Mouse (Mus musculus): ENCODE measurements around the gene Depdc7. TPM values are rescaled to one million over a fixed set of nuclear protein-coding genes. Genes with fewer than 3 reads are reported as not detected.

Depdc7 gene
- polyA plus RNA-seq, 1 experiment: 0.74 TPM

GRCm38 (mm10) chr2:104687261-104687660, 55.4 kb downstream of the Depdc7 start:
- H3K4me1 ChIP-seq (ENCODE audit: control insufficient read depth, insufficient read depth, low read length): peaks cover 8% of the 10 kb centered on the region
- H3K27ac ChIP-seq (ENCODE audit: control insufficient read depth, insufficient read depth, low read depth, low read length): no peak overlapping the region
- no peak overlapping the region for H3K4me3 ChIP-seq (ENCODE audit: control insufficient read depth, low read depth, low read length)
- no peaks in the 10 kb centered on the region for H3K36me3 ChIP-seq (ENCODE audit: control insufficient read depth, insufficient read depth, low read length)
- no peaks in the 10 kb centered on the region for H3K27me3 ChIP-seq (ENCODE audit: control insufficient read depth, insufficient read depth, low read length)
- TF ChIP-seq CTCF (IDR thresholded peaks at IDR 0.05; ENCODE audit: control insufficient read depth, insufficient read depth, insufficient replicate concordance, low read depth, low read length) (no peak), POLR2A (IDR thresholded peaks at IDR 0.05; ENCODE audit: control insufficient read depth, low read depth, low read length) (no peak)

- Histone ChIP-seq H3K36me3 (ENCODE audit: control insufficient read depth, insufficient read depth, low read length) (no peaks in the 10 kb centered on the region), H3K27ac (ENCODE audit: control insufficient read depth, insufficient read depth, low read depth, low read length) (no peak overlapping the region), H3K27me3 (ENCODE audit: control insufficient read depth, insufficient read depth, low read length) (no peaks in the 10 kb centered on the region), H3K4me3 (ENCODE audit: control insufficient read depth, low read depth, low read length) (peak overlapping the region; percentile 61), H3K4me1 (ENCODE audit: control insufficient read depth, insufficient read depth, low read length) (peaks cover 8% of the 10 kb centered on the region)
- TF ChIP-seq CTCF (IDR thresholded peaks at IDR 0.05; ENCODE audit: control insufficient read depth, insufficient read depth, insufficient replicate concordance, low read depth, low read length) (peak; percentile 95), POLR2A (IDR thresholded peaks at IDR 0.05; ENCODE audit: control insufficient read depth, low read depth, low read length) (0 out of 2 replicates have a peak, but pooled peaks have one; percentile 29)
Observed at GRCm38 (mm10) chr2:104685418-104685817, 57.3 kb downstream of the Depdc7 start.

- Histone ChIP-seq H3K36me3 (ENCODE audit: control insufficient read depth, insufficient read depth, low read length) (no peaks in the 10 kb centered on the region), H3K4me1 (ENCODE audit: control insufficient read depth, insufficient read depth, low read length) (peaks cover 8% of the 10 kb centered on the region), H3K4me3 (ENCODE audit: control insufficient read depth, low read depth, low read length) (no peak overlapping the region), H3K27ac (ENCODE audit: control insufficient read depth, insufficient read depth, low read depth, low read length) (no peak overlapping the region), H3K27me3 (ENCODE audit: control insufficient read depth, insufficient read depth, low read length) (no peaks in the 10 kb centered on the region)
- TF ChIP-seq POLR2A (IDR thresholded peaks at IDR 0.05; ENCODE audit: control insufficient read depth, low read depth, low read length) (no peak), CTCF (IDR thresholded peaks at IDR 0.05; ENCODE audit: control insufficient read depth, insufficient read depth, insufficient replicate concordance, low read depth, low read length) (no peak)
Observed at GRCm38 (mm10) chr2:104684771-104685170, 57.9 kb downstream of the Depdc7 start.

- Histone ChIP-seq H3K27me3 (ENCODE audit: control insufficient read depth, insufficient read depth, low read length) (no peaks in the 10 kb centered on the region), H3K27ac (ENCODE audit: control insufficient read depth, insufficient read depth, low read depth, low read length) (no peak overlapping the region), H3K36me3 (ENCODE audit: control insufficient read depth, insufficient read depth, low read length) (no peaks in the 10 kb centered on the region), H3K4me3 (ENCODE audit: control insufficient read depth, low read depth, low read length) (no peak overlapping the region), H3K4me1 (ENCODE audit: control insufficient read depth, insufficient read depth, low read length) (no peaks in the 10 kb centered on the region)
- no peak for TF ChIP-seq POLR2A (IDR thresholded peaks at IDR 0.05; ENCODE audit: control insufficient read depth, low read depth, low read length)
- TF ChIP-seq CTCF (IDR thresholded peaks at IDR 0.05; ENCODE audit: control insufficient read depth, insufficient read depth, insufficient replicate concordance, low read depth, low read length): no peak
Observed at GRCm38 (mm10) chr2:104677326-104677725, 65.4 kb downstream of the Depdc7 start.

Other genes with a start within 250 kb of the Depdc7 start
- gene Hipk3, start 248.4 kb downstream of the Depdc7 start, polyA plus RNA-seq (2012; rRNA removed): 74.8 and 81.3 TPM in 2 replicates
- 13.8 and 14.8 TPM in 2 replicates for gene Cstf3, start 152.4 kb downstream of the Depdc7 start, polyA plus RNA-seq (2012; rRNA removed)
- 3.0 and 3.8 TPM in 2 replicates for gene Tcp11l1, start 30.7 kb downstream of the Depdc7 start, polyA plus RNA-seq (2012; rRNA removed)
- 3.5 and 4.9 TPM in 2 replicates for gene Pin1rt1, start 26.5 kb downstream of the Depdc7 start, polyA plus RNA-seq (2012; rRNA removed)
- gene Qser1, start 73.9 kb upstream of the Depdc7 start, polyA plus RNA-seq (2012; rRNA removed): 6.0 and 7.9 TPM in 2 replicates
- 0.08 and 0.17 TPM in 2 replicates for gene Prrg4, start 107.0 kb upstream of the Depdc7 start, polyA plus RNA-seq (2012; rRNA removed)
- 27.0 and 28.0 TPM in 2 replicates for gene Ccdc73, start 124.9 kb upstream of the Depdc7 start, polyA plus RNA-seq (2012; rRNA removed)

Measured in testis, adult 2 months (tissue).